Mouse (Mus musculus) kidney, postnatal 0 days (tissue): Measurements from ENCODE around the gene Tldc2. TPM values are rescaled to one million over a fixed set of nuclear protein-coding genes. Genes with fewer than 3 reads are reported as not detected.

Experiments used
- ATAC-seq: fragments of 200-750 bp; cut with Nextera tagmentation; replicated peaks from 2 replicates; pipeline ENCODE4 v1.8.0; 2017; ENCODE audit warnings: low read depth, moderate number of reproducible peaks, moderate TSS enrichment, moderate library complexity; ENCODE audit not compliant: low FRiP score
- DNase-seq: peaks from one replicate; pipeline ENCODE4 v3.0.0-alpha.2; 2016; ENCODE audit warnings: low spot score
- H3K27ac ChIP-seq: fragments of 300-500 bp; sonication (generic); 2 replicates; pipeline ENCODE4 v1.5.1; 2014; ENCODE audit warnings: mild to moderate bottlenecking
- H3K27me3 ChIP-seq: fragments of 300-500 bp; sonication (generic); 2 replicates; pipeline ENCODE4 v1.6.1; 2014; ENCODE audit warnings: low read length, mixed read lengths; ENCODE audit not compliant: insufficient read depth
- H3K36me3 ChIP-seq: fragments of 300-500 bp; sonication (generic); 2 replicates; pipeline ENCODE4 v1.6.1; 2014; ENCODE audit warnings: low read length, mixed read lengths; ENCODE audit not compliant: insufficient read depth
- H3K4me1 ChIP-seq: fragments of 300-500 bp; sonication (generic); replicated peaks from 2 replicates; pipeline ENCODE4 v1.6.1; 2014; ENCODE audit warnings: antibody characterized with exemption, low read length, mixed read lengths; ENCODE audit not compliant: insufficient read depth
- H3K4me2 ChIP-seq: fragments of 300-500 bp; sonication (generic); 2 replicates; pipeline ENCODE4 v1.6.1; 2014; ENCODE audit warnings: mild to moderate bottlenecking, low read length, moderate library complexity, mixed read lengths
- H3K4me3 ChIP-seq: fragments of 300-500 bp; sonication (generic); replicated peaks from 2 replicates; pipeline ENCODE4 v1.5.1; 2014; ENCODE audit warnings: low read depth, low read length
- H3K9ac ChIP-seq: fragments of 300-500 bp; sonication (generic); 2 replicates; pipeline ENCODE4 v1.6.1; 2014; ENCODE audit warnings: low read depth, low read length
- H3K9me3 ChIP-seq: fragments of 300-500 bp; sonication (generic); replicated peaks from 2 replicates; pipeline ENCODE4 v1.6.1; 2016; ENCODE audit warnings: low read length, inconsistent platforms, mixed read lengths
- CTCF ChIP-seq: IDR thresholded peaks from 2 replicates; pipeline ENCODE4 v1.5.1; 2016; ENCODE audit warnings: antibody characterized with exemption, low read depth, mild to moderate bottlenecking, moderate library complexity
- WGBS: fragments of 180-500 bp; shearing (Covaris S2); extraction: QIAGEN DNeasy Blood & Tissue Kit; methylation state at CpG from one replicate; pipeline ENCODE4 v1.1.7; 2014; 5-methylcytosine and 5-hydroxymethylcytosine counted together
- polyA plus RNA-seq: library from polyadenylated mRNA; unstranded; fragments of >200 nt; fragmentation: Nextera tagmentation; extraction: Ambion mirVana; gene quantifications from 2 replicates; pipeline ENCODE4 v1.2.1, GENCODE M21; 2015

Gene Tldc2
- polyA plus RNA-seq, 1 experiment from 2014 or later: 2.2 TPM

GRCm38 (mm10) chr2:157053787-157054186 lies 33.1 kb upstream of the Tldc2 start:
- Histone ChIP-seq H3K4me2 (no peak overlapping the region), H3K36me3 (peaks cover 9% of the 10 kb centered on the region), H3K4me3 (no peak overlapping the region), H3K27me3 (no peaks in the 10 kb centered on the region), H3K9me3 (no peaks in the 10 kb centered on the region), H3K9ac (no peak overlapping the region), H3K4me1 (peaks cover 18% of the 10 kb centered on the region), H3K27ac (no peak overlapping the region)
- DNase-seq: no peak
- ATAC-seq: no peak
- 80% methylated on average over 4 of the region's 4 CpGs for WGBS
- TF ChIP-seq CTCF: peak; percentile 50

GRCm38 (mm10) chr2:157054297-157054696 lies 32.6 kb upstream of the Tldc2 start:
- no peak for ATAC-seq
- H3K4me1 ChIP-seq: peaks cover 21% of the 10 kb centered on the region

GRCm38 (mm10) chr2:157054816-157055215 lies 32.0 kb upstream of the Tldc2 start:
- Histone ChIP-seq H3K4me2 (no peak overlapping the region), H3K4me3 (no peak overlapping the region), H3K27ac (peak overlapping the region; percentile 44), H3K27me3 (no peaks in the 10 kb centered on the region), H3K4me1 (peaks cover 22% of the 10 kb centered on the region), H3K9me3 (no peaks in the 10 kb centered on the region), H3K9ac (0 out of 2 replicates have a peak overlapping the region, but pooled peaks have one; percentile 8), H3K36me3 (peaks cover 11% of the 10 kb centered on the region)
- no peak for TF ChIP-seq CTCF
- WGBS: 49% methylated on average over 5 of the region's 5 CpGs
- DNase-seq: no peak
- ATAC-seq: no peak

More at GRCm38 (mm10) chr2:157054297-157054696, 32.6 kb upstream of the Tldc2 start:
- Histone ChIP-seq H3K27me3 (no peaks in the 10 kb centered on the region), H3K36me3 (peaks cover 9% of the 10 kb centered on the region), H3K4me2 (no peak overlapping the region), H3K9ac (no peak overlapping the region), H3K4me3 (no peak overlapping the region), H3K27ac (no peak overlapping the region), H3K9me3 (no peaks in the 10 kb centered on the region)
- no peak for TF ChIP-seq CTCF
- WGBS: 67% methylated on average over 8 of the region's 8 CpGs
- DNase-seq: no peak

- Histone ChIP-seq H3K4me3 (no peak overlapping the region), H3K36me3 (peaks cover 10% of the 10 kb centered on the region; the same call in 1 of the 2 replicates), H3K27me3 (no peaks in the 10 kb centered on the region), H3K27ac (no peak overlapping the region), H3K9ac (no peak overlapping the region), H3K4me2 (no peak overlapping the region), H3K9me3 (no peaks in the 10 kb centered on the region), H3K4me1 (peaks cover 22% of the 10 kb centered on the region)
- no peak for ATAC-seq
- no peak for DNase-seq
- WGBS: 87% methylated on average over 6 of the region's 6 CpGs
- TF ChIP-seq CTCF: no peak
Measured at GRCm38 (mm10) chr2:157055721-157056120, 31.1 kb upstream of the Tldc2 start.

- 89% methylated on average over 3 of the region's 3 CpGs for WGBS
- H3K4me2 ChIP-seq: no peak overlapping the region
- H3K36me3 ChIP-seq: peaks cover 10% of the 10 kb centered on the region; the same call in 1 of the 2 replicates
- peaks cover 22% of the 10 kb centered on the region for H3K4me1 ChIP-seq
- H3K9me3 ChIP-seq: no peaks in the 10 kb centered on the region
- no peak for ATAC-seq
- H3K27ac ChIP-seq: no peak overlapping the region
- no peak overlapping the region for H3K9ac ChIP-seq
- no peak for DNase-seq
- H3K27me3 ChIP-seq: no peaks in the 10 kb centered on the region
- TF ChIP-seq CTCF: no peak
- H3K4me3 ChIP-seq: no peak overlapping the region
Measured at GRCm38 (mm10) chr2:157057186-157057585, 29.7 kb upstream of the Tldc2 start.

- Histone ChIP-seq H3K9ac (no peak overlapping the region), H3K4me2 (no peak overlapping the region), H3K9me3 (no peaks in the 10 kb centered on the region), H3K27ac (0 out of 2 replicates have a peak overlapping the region, but pooled peaks have one; percentile 64), H3K4me1 (peaks cover 18% of the 10 kb centered on the region), H3K36me3 (peaks cover 6% of the 10 kb centered on the region; the same call in 1 of the 2 replicates), H3K4me3 (no peak overlapping the region), H3K27me3 (no peaks in the 10 kb centered on the region)
- no peak for ATAC-seq
- WGBS: 84% methylated on average over 4 of the region's 4 CpGs
- no peak for TF ChIP-seq CTCF
- DNase-seq: no peak
Measured at GRCm38 (mm10) chr2:157057758-157058157, 29.1 kb upstream of the Tldc2 start.
